Mouse (Mus musculus) ovary, postnatal 14 days (tissue): ENCODE results near the gene Gm13088.
"Not testable (repeated sequence)": the region's sequence is repeated elsewhere in the genome, so short reads cannot be mapped to it uniquely, and the experiment has no call there.

Experiments
- DNase-seq: peaks from one replicate; pipeline ENCODE4 v3.0.0; 2022; ENCODE audit warnings: low spot score

The Gm13088 gene

DNA sequence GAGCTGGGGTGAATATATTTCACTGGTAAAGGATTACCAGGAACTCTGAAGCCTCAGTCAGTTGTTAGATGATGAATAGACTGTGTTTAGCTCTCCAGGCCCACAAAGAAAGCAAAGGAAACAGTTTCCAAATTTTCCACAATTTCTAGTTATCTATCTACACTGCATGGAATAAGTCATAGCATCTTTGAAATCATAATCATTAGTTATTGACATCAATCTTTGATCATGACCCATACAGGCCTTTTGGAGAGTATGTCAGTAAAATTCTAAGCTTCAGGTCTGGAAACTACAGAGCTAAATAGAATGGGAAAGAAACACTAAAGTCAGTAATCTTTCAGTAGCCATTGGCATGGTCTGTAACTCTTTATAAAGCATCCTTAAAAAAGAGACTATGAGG is at the start of gene Gm13088:
Gene Gm13088, minus strand, starts transcription at position 101 of the 400 bp plus-strand sequence.
- DNase-seq: not testable (repeated sequence)

DNA sequence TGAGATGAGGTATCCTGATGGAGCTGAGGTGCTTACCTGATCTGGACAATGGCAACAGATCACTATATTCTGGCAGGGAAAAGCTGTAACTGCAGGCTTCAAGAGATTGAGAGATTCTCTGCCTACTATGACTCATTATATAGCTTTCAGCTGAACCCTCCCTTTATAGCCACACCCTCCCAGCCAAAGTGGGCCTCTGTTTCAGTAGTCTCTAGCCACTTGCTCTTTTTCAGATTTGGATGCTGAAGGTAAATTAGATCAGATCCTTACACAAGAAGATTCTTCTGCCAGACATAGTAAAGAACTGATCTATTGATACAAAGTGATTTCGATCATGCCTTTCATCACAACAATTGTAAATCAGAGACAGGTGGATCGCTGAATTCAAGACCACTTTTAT is 45.6 kb upstream of the Gm13088 start, which contains the start of gene Gm13089:
Gene Gm13089, minus strand, starts transcription at position 101 of the 400 bp plus-strand sequence.
- no peak for DNase-seq

DNA sequence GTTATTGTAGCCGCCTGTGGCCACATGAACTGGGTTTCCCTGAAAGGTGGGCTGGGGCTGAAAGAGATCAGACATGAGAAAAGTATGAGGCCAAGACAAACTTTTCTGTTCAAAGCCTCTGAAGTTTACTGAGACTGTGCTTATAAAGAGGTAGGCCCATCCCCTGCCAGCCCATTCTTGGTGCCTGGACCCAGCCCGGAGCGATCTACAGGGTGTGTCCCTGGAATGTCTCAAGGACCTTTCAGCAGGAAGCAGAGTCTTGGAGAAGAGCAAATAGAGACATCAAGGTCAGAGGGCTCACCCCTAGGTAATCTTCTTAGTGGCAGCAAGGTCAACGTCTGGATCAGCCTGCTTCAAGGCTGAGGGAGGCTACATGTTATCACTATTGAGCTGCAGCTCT is 38.9 kb downstream of the Gm13088 start:
- DNase-seq: not testable (repeated sequence)

DNA sequence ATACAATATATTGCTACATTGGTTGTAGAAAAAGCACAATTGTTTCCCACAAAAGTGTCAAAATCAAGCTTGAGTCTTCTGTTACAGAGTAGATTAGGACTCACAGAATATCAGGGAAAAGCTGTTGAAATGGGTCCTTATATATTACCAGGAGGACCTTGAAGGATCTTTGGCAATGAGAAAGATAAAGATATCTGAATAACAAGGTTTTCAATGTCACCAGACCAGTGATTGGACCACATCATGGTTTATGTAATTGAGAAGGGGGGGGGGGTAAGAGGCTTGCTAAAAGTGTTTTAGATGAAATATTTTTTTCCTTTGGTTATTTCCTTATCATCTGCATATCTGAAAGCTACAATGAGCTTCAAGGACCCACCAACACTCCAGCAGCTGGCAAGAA is 42.3 kb downstream of the Gm13088 start, which contains the start of gene Gm13083:
Gene Gm13083, plus strand, starts transcription at position 301 of the 400 bp plus-strand sequence.
- not testable (repeated sequence) for DNase-seq

DNA sequence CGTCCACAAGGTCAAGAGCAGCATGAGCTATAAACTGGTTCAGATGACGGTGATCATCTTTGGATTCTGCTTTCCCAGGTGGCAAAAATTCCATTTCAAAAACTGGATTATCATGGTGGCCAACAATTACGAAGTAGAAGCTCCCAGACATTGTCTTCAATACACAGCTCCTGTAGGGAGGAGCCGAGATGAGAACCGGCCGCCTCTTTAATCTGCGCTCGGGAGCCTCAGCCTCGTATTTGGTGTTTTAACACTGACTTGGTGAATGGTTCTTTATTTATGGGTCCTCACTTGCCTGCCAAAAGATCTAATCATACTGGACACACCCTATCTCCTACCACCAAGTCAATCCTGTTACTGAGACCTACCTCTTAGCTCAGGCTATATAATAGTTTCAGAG is 45.1 kb downstream of the Gm13088 start:
- not testable (repeated sequence) for DNase-seq
